Mouse (Mus musculus) heart, embryonic 10.5 days (tissue): ENCODE results near the gene Mlst8. TPM values are rescaled to one million over a fixed set of nuclear protein-coding genes. Genes with fewer than 3 reads are reported as not detected.

ENCODE experiments used
- DNase-seq: peaks from one replicate; pipeline ENCODE4 v3.0.0-alpha.2; 2017; ENCODE audit warnings: low spot score
- H3K27ac ChIP-seq: fragments of 300-500 bp; sonication (generic); 2 replicates; pipeline ENCODE4 v1.5.1; 2016; ENCODE audit warnings: mild to moderate bottlenecking
- H3K27me3 ChIP-seq: fragments of 300-500 bp; sonication (generic); 2 replicates; pipeline ENCODE4 v1.6.1; 2016; ENCODE audit warnings: mild to moderate bottlenecking; ENCODE audit not compliant: poor library complexity, insufficient read depth, severe bottlenecking
- H3K36me3 ChIP-seq: fragments of 300-500 bp; sonication (generic); 2 replicates; pipeline ENCODE4 v1.6.1; 2016; ENCODE audit warnings: mild to moderate bottlenecking, moderate library complexity
- H3K4me1 ChIP-seq: fragments of 300-500 bp; sonication (generic); 2 replicates; pipeline ENCODE4 v1.6.1; 2016; ENCODE audit warnings: mild to moderate bottlenecking
- H3K4me3 ChIP-seq: fragments of 300-500 bp; sonication (generic); 2 replicates; pipeline ENCODE4 v1.5.1; 2016; ENCODE audit warnings: mild to moderate bottlenecking, moderate library complexity
- H3K9me3 ChIP-seq: fragments of 300-500 bp; sonication (generic); 2 replicates; pipeline ENCODE4 v1.6.1; 2016; ENCODE audit warnings: mild to moderate bottlenecking, moderate library complexity
- WGBS: fragments of 180-500 bp; shearing (Covaris S2); methylation state at CpG from one replicate; pipeline ENCODE4 v1.1.7; 2016; 5-methylcytosine and 5-hydroxymethylcytosine counted together
- polyA plus RNA-seq: library from polyadenylated mRNA; unstranded; fragments of >200 nt; fragmentation: Nextera tagmentation; extraction: Ambion mirVana; gene quantifications from 2 replicates; pipeline ENCODE4 v1.2.1, GENCODE M21; 2016

The Mlst8 gene
- polyA plus RNA-seq, result 22.3 and 22.7 TPM in 2 replicates

GRCm38 (mm10) chr17:24478663-24479380 is at the start of gene Mlst8:
Mlst8 (minus strand) TSS chr17:24479078.
- peak; percentile 98 for DNase-seq
- H3K36me3 ChIP-seq, result peaks cover 42% of the 10 kb centered on the region
- H3K27me3 ChIP-seq, result no peaks in the 10 kb centered on the region
- no peaks in the 10 kb centered on the region for H3K9me3 ChIP-seq
- WGBS, result under 1% methylated on average over 48 of the region's 48 CpGs
- peak within 1 kb of the TSS; percentile 98 for H3K27ac ChIP-seq
- H3K4me3 ChIP-seq, result peak within 1 kb of the TSS; percentile 82
- peaks cover 26% of the 10 kb centered on the region for H3K4me1 ChIP-seq

- Histone ChIP-seq H3K9me3 (no peaks in the 10 kb centered on the region), H3K4me3 (peak overlapping the region; percentile 92), H3K36me3 (peaks cover 26% of the 10 kb centered on the region), H3K4me1 (peaks cover 61% of the 10 kb centered on the region), H3K27me3 (0 out of 2 replicates have a peak, but pooled peaks cover 8% of the 10 kb centered on the region), H3K27ac (peak overlapping the region; percentile 88)
- DNase-seq, result no peak
- under 1% methylated on average over 8 of the region's 8 CpGs for WGBS
Measured at GRCm38 (mm10) chr17:24528560-24528918, 49.7 kb upstream of the Mlst8 start.

- no peaks in the 10 kb centered on the region for H3K9me3 ChIP-seq
- H3K27ac ChIP-seq, result peak within 1 kb of the TSS; percentile 93
- H3K36me3 ChIP-seq, result peaks cover 30% of the 10 kb centered on the region
- peaks cover 55% of the 10 kb centered on the region for H3K4me1 ChIP-seq
- peak; percentile 99 for DNase-seq
- 0 out of 2 replicates have a peak, but pooled peaks cover 8% of the 10 kb centered on the region for H3K27me3 ChIP-seq
- under 1% methylated on average over 40 of the region's 40 CpGs for WGBS
- peak within 1 kb of the TSS; percentile 92 for H3K4me3 ChIP-seq
Measured at GRCm38 (mm10) chr17:24527723-24528559, 49.1 kb upstream of the Mlst8 start, which contains the start of gene Traf7. Traf7 (minus strand) TSS chr17:24527938.

GRCm38 (mm10) chr17:24527315-24527714 is 48.4 kb upstream of the Mlst8 start:
- H3K4me1 ChIP-seq, result peaks cover 49% of the 10 kb centered on the region
- peak overlapping the region; percentile 92 for H3K4me3 ChIP-seq
- 0 out of 2 replicates have a peak, but pooled peaks cover 5% of the 10 kb centered on the region for H3K27me3 ChIP-seq
- no peak for DNase-seq
- peak overlapping the region; percentile 93 for H3K27ac ChIP-seq
- H3K36me3 ChIP-seq, result peaks cover 31% of the 10 kb centered on the region
- no peaks in the 10 kb centered on the region for H3K9me3 ChIP-seq
- 0% methylated on average over 19 of the region's 19 CpGs for WGBS

- WGBS, result 61% methylated on average over 2 of the region's 2 CpGs
- no peak overlapping the region for H3K27ac ChIP-seq
- no peaks in the 10 kb centered on the region for H3K9me3 ChIP-seq
- no peak overlapping the region for H3K4me3 ChIP-seq
- H3K4me1 ChIP-seq, result peaks cover 24% of the 10 kb centered on the region
- peaks cover 31% of the 10 kb centered on the region for H3K36me3 ChIP-seq
- no peaks in the 10 kb centered on the region for H3K27me3 ChIP-seq
- DNase-seq, result no peak
Measured at GRCm38 (mm10) chr17:24524734-24525133, 45.9 kb upstream of the Mlst8 start.

GRCm38 (mm10) chr17:24520450-24520849 is 41.6 kb upstream of the Mlst8 start:
- no peak overlapping the region for H3K4me3 ChIP-seq
- peaks cover 10% of the 10 kb centered on the region; the same call in 1 of the 2 replicates for H3K4me1 ChIP-seq
- 90% methylated on average over 4 of the region's 4 CpGs for WGBS
- DNase-seq, result no peak
- no peaks in the 10 kb centered on the region for H3K27me3 ChIP-seq
- no peaks in the 10 kb centered on the region for H3K9me3 ChIP-seq
- peaks cover 62% of the 10 kb centered on the region for H3K36me3 ChIP-seq
- H3K27ac ChIP-seq, result no peak overlapping the region

GRCm38 (mm10) chr17:24514270-24515257 is 35.7 kb upstream of the Mlst8 start:
- H3K36me3 ChIP-seq, result peaks cover 98% of the 10 kb centered on the region
- WGBS, result 83% methylated on average over 24 of the region's 24 CpGs
- no peak for DNase-seq
- H3K27me3 ChIP-seq, result no peaks in the 10 kb centered on the region
- H3K4me3 ChIP-seq, result no peak overlapping the region
- peaks cover 11% of the 10 kb centered on the region; the same call in 1 of the 2 replicates for H3K4me1 ChIP-seq
- no peaks in the 10 kb centered on the region for H3K9me3 ChIP-seq
- H3K27ac ChIP-seq, result peak overlapping the region; percentile 31

- DNase-seq, result no peak
Measured at GRCm38 (mm10) chr17:24513609-24514008, 34.7 kb upstream of the Mlst8 start.

GRCm38 (mm10) chr17:24507806-24508460 is 29.1 kb upstream of the Mlst8 start:
- peaks cover 13% of the 10 kb centered on the region for H3K4me1 ChIP-seq
- 83% methylated on average over 12 of the region's 12 CpGs for WGBS
- H3K27me3 ChIP-seq, result peaks cover 44% of the 10 kb centered on the region
- no peak overlapping the region for H3K4me3 ChIP-seq
- no peaks in the 10 kb centered on the region for H3K9me3 ChIP-seq
- H3K36me3 ChIP-seq, result peaks cover 62% of the 10 kb centered on the region
- no peak for DNase-seq
- no peak overlapping the region for H3K27ac ChIP-seq

More at GRCm38 (mm10) chr17:24513609-24514008, 34.7 kb upstream of the Mlst8 start:
- Histone ChIP-seq H3K27ac (no peak overlapping the region), H3K27me3 (no peaks in the 10 kb centered on the region), H3K4me3 (no peak overlapping the region), H3K4me1 (peaks cover 11% of the 10 kb centered on the region; the same call in 1 of the 2 replicates), H3K9me3 (no peaks in the 10 kb centered on the region), H3K36me3 (peaks cover 98% of the 10 kb centered on the region)
- 54% methylated on average over 5 of the region's 5 CpGs for WGBS

- H3K9me3 ChIP-seq, result no peaks in the 10 kb centered on the region
- WGBS, result 40% methylated on average over 19 of the region's 19 CpGs
- H3K4me3 ChIP-seq, result peak overlapping the region; percentile 49
- DNase-seq, result no peak
- H3K36me3 ChIP-seq, result peaks cover 57% of the 10 kb centered on the region
- H3K27ac ChIP-seq, result no peak overlapping the region
- H3K4me1 ChIP-seq, result peaks cover 13% of the 10 kb centered on the region
- H3K27me3 ChIP-seq, result peaks cover 49% of the 10 kb centered on the region
Measured at GRCm38 (mm10) chr17:24507129-24507664, 28.3 kb upstream of the Mlst8 start.

- no peak for DNase-seq
- Histone ChIP-seq H3K27ac (peak overlapping the region; percentile 38; the same call in 1 of the 2 replicates), H3K4me3 (peak overlapping the region; percentile 49), H3K36me3 (peaks cover 50% of the 10 kb centered on the region), H3K27me3 (peaks cover 53% of the 10 kb centered on the region), H3K9me3 (no peaks in the 10 kb centered on the region), H3K4me1 (peaks cover 18% of the 10 kb centered on the region)
- WGBS, result 19% methylated on average over 36 of the region's 36 CpGs
Measured at GRCm38 (mm10) chr17:24506332-24507070, 27.6 kb upstream of the Mlst8 start.
